In the genomic region with DNA sequence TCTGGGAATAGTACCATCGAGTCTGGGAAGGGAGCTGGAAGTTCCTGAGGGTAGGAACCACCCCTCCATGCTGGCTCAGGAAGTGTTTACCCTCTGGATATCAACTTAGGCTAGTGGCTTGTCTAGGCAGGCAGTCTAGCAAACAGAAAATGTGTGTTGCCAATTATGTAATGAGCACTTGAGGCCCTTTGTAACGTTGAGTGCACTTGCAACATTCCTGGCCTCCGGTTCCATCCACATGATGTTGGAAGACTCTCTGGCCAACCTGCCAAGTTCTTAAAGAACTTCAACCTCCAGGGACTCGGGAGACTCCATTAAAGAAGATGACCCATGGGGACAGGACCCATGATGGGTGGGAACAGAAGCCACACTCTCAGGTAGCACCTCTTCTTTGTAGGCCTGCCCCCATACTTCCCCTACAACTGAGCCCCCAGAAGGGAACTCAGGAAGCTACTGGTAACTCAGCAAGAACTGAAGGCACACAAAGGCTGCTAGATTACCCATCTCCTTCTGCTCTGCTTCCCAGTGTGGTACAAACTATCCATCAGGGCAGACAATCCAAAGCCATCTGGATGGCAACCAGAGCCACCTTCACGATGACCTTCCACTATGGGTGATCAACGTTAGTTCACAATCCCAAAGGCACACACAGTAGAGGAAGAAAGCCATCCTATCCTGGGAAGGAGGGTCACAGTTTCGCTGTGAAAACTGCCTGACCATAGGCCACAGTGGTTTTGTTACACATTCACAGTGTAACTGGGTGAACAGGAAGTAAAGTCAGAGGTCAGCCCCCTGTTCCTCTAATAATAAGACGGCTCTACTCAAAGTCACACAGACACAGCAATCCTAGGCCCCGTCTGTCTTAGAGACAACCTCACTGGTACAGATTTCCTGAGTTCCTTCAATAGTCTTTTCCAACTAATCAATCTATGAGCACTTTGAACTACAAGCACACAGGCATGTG, we compare ENCODE assay signal across 12 mouse cellular contexts.
DNase-seq lines count a peak whose midpoint lies in the region; ATAC-seq and TF ChIP-seq lines count a peak whose summit lies in the region.
"Had no signal": no experiment of that assay in that cellular context is flagged by ENCODE, and none has a peak within 500 bp of the region (broad histone marks: within the 10 kb centered on the region; RNA-seq: fewer than 3 reads in every experiment).

No protein-coding gene starts in this region.

- TF ChIP-seq CTCF in kidney, adult 2 months (conservative IDR thresholded peaks at IDR 0.05; ENCODE audit: insufficient read depth, insufficient read length, low read depth, low read length), result no peak
- TF ChIP-seq CTCF in kidney, postnatal 0 days (IDR thresholded peaks at IDR 0.05; ENCODE audit: low read depth), result no peak

- no peak for ATAC-seq in kidney, embryonic 14.5 days (ENCODE audit: low FRiP score, low TSS enrichment)
- ATAC-seq in common myeloid progenitor, adult 5-6 weeks (replicated peaks; ENCODE audit: low read depth, poor library complexity, severe bottlenecking), result 0 out of 2 replicates have a peak, but pooled peaks have one; percentile 9
- ATAC-seq in kidney, postnatal 0 days (replicated peaks; ENCODE audit: low FRiP score, low read depth), result 0 out of 2 replicates have a peak, but pooled peaks have one; percentile 29
- no peak for ATAC-seq in forebrain, embryonic 15.5 days (replicated peaks)
- ATAC-seq: activated CD4-positive, CD25-positive, alpha-beta regulatory T cell, adult 4 months; hindbrain, postnatal 0 days had no signal

- H3K4me3 ChIP-seq in kidney, adult 2 months (ENCODE audit: insufficient read depth, low read depth, low read length), result no peak overlapping the region
- H3K4me3 ChIP-seq in kidney, embryonic 14.5 days (ENCODE audit: low read length), result no peak overlapping the region
- H3K4me3 ChIP-seq in kidney, postnatal 0 days (replicated peaks; ENCODE audit: low read depth, low read length), result no peak overlapping the region
- H3K4me3 ChIP-seq in forebrain, embryonic 15.5 days, result no peak overlapping the region
- H3K4me3 ChIP-seq: liver, embryonic 13.5 days had no signal

- no peak overlapping the region for H3K4me2 ChIP-seq in kidney, embryonic 14.5 days (replicated peaks; ENCODE audit: low read depth, low read length)
- no peak overlapping the region for H3K4me2 ChIP-seq in kidney, postnatal 0 days (ENCODE audit: low read length)
- H3K4me2 ChIP-seq in forebrain, embryonic 15.5 days (replicated peaks), result no peak overlapping the region
- H3K4me2 ChIP-seq: liver, embryonic 13.5 days had no signal

- TF ChIP-seq POLR2A in kidney, adult 2 months (IDR thresholded peaks at IDR 0.05; ENCODE audit: low read depth, low read length), result no peak

- DNase-seq in kidney, adult 2 months, result peak; percentile 89
- DNase-seq in kidney, postnatal 0 days (ENCODE audit: low spot score), result no peak
- peak; percentile 90 for DNase-seq in lung, postnatal 36 days
- DNase-seq in spleen, postnatal 36 days (ENCODE audit: low spot score in 2 of 2), result no peak
- DNase-seq: gastrocnemius, postnatal 36 days; liver, embryonic 13.5 days had no signal

- no peak overlapping the region for H3K9ac ChIP-seq in kidney, embryonic 14.5 days (ENCODE audit: low read depth, low read length)
- no peak overlapping the region for H3K9ac ChIP-seq in kidney, postnatal 0 days (ENCODE audit: low read depth, low read length)
- no peak overlapping the region for H3K9ac ChIP-seq in forebrain, embryonic 15.5 days (replicated peaks)
- H3K9ac ChIP-seq: liver, embryonic 13.5 days had no signal

- H3K9me3 ChIP-seq in kidney, embryonic 14.5 days (ENCODE audit: control insufficient read depth, low read length), result no peaks in the 10 kb centered on the region
- H3K9me3 ChIP-seq in kidney, postnatal 0 days (replicated peaks; ENCODE audit: low read length), result no peaks in the 10 kb centered on the region
- no peaks in the 10 kb centered on the region for H3K9me3 ChIP-seq in forebrain, embryonic 15.5 days
- H3K9me3 ChIP-seq: liver, embryonic 13.5 days had no signal

- H3K36me3 ChIP-seq in kidney, adult 2 months (ENCODE audit: control insufficient read depth, insufficient read depth, low read length), result no peaks in the 10 kb centered on the region
- no peaks in the 10 kb centered on the region for H3K36me3 ChIP-seq in kidney, embryonic 14.5 days (ENCODE audit: control insufficient read depth, insufficient read depth, low read length)
- no peaks in the 10 kb centered on the region for H3K36me3 ChIP-seq in kidney, postnatal 0 days (ENCODE audit: insufficient read depth, low read length)
- no peaks in the 10 kb centered on the region for H3K36me3 ChIP-seq in forebrain, embryonic 15.5 days
- H3K36me3 ChIP-seq: liver, embryonic 13.5 days had no signal

- peak overlapping the region; percentile 54 for H3K27ac ChIP-seq in kidney, adult 2 months (ENCODE audit: insufficient read depth, low read depth, low read length)
- H3K27ac ChIP-seq in kidney, embryonic 14.5 days (ENCODE audit: low read depth, low read length), result no peak overlapping the region
- H3K27ac ChIP-seq in kidney, postnatal 0 days, result 0 out of 2 replicates have a peak overlapping the region, but pooled peaks have one; percentile 3
- no peak overlapping the region for H3K27ac ChIP-seq in forebrain, embryonic 15.5 days (replicated peaks)
- H3K27ac ChIP-seq: hindbrain, postnatal 0 days; liver, embryonic 13.5 days; stomach, postnatal 0 days had no signal

- no peaks in the 10 kb centered on the region for H3K27me3 ChIP-seq in kidney, adult 2 months (replicated peaks; ENCODE audit: control insufficient read depth, insufficient read depth, low read length)
- no peaks in the 10 kb centered on the region for H3K27me3 ChIP-seq in kidney, embryonic 14.5 days (ENCODE audit: control insufficient read depth, insufficient read depth, low read length)
- H3K27me3 ChIP-seq in kidney, postnatal 0 days (ENCODE audit: insufficient read depth, low read length), result no peaks in the 10 kb centered on the region
- no peaks in the 10 kb centered on the region for H3K27me3 ChIP-seq in forebrain, embryonic 15.5 days
- H3K27me3 ChIP-seq: liver, embryonic 13.5 days had no signal

- 43% methylated on average over 9 of the region's 9 CpGs for WGBS in kidney, adult 2 months
- WGBS in kidney, embryonic 14.5 days, result 79% methylated on average over 9 of the region's 9 CpGs
- WGBS in kidney, postnatal 0 days, result 72% methylated on average over 9 of the region's 9 CpGs
- 83% methylated on average over 9 of the region's 9 CpGs for WGBS in forebrain, embryonic 15.5 days

- peaks cover 17% of the 10 kb centered on the region for H3K4me1 ChIP-seq in kidney, adult 2 months (ENCODE audit: control insufficient read depth, insufficient read depth, low read length)
- H3K4me1 ChIP-seq in kidney, embryonic 14.5 days (ENCODE audit: control insufficient read depth, insufficient read depth, low read length), result 0 out of 2 replicates have a peak, but pooled peaks cover 3% of the 10 kb centered on the region
- H3K4me1 ChIP-seq in kidney, postnatal 0 days (replicated peaks; ENCODE audit: insufficient read depth, low read length), result no peaks in the 10 kb centered on the region
- H3K4me1 ChIP-seq in forebrain, embryonic 15.5 days, result 0 out of 2 replicates have a peak, but pooled peaks cover 3% of the 10 kb centered on the region

Comparison
In these comparisons a context has a peak if more than half of its experiments do, and no peak if none do; other contexts are left out.
1. DNase-seq: peak in kidney, adult 2 months (single experiment) and lung, postnatal 36 days (single experiment); none in kidney, postnatal 0 days (single experiment) and spleen, postnatal 36 days (0 of 2).
2. H3K27ac ChIP-seq: peak in kidney, adult 2 months (single experiment) and kidney, postnatal 0 days (single experiment); none in kidney, embryonic 14.5 days (single experiment) and forebrain, embryonic 15.5 days (single experiment).
3. ATAC-seq: peak in common myeloid progenitor, adult 5-6 weeks (single experiment) and kidney, postnatal 0 days (single experiment); none in kidney, embryonic 14.5 days (single experiment) and forebrain, embryonic 15.5 days (single experiment).